Mouse (Mus musculus): ENCODE data around the gene Gltp. TPM values are rescaled to one million over a fixed set of nuclear protein-coding genes. Genes with fewer than 3 reads are reported as not detected.

Gene Gltp
- total and polyA plus RNA-seq, 3 experiments, result 23.8 to 90.4 (median 25.5) TPM

DNA sequence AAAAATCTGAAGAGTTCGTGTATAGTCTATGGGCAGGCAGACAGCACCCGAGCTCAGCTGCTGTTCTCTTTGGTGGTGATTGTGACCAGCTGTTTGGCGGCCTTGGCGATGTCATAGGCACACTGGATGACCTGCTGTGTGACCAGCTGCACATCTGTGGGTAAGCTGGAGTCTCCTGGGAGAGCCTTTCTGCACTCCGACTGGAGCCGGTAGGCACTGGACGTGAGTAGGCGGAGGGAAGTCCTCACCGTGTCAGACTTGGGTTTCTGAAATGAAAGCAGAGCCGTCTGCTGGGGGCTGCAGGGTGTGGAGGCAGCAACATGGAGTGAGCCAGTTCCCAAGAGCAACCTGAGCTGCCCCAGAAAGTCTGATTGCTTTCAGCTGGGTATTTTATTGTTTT, 39.3 kb upstream of the Gltp start:
- no peak for TF ChIP-seq POLR2AphosphoS2 (IDR thresholded peaks at IDR 0.05; ENCODE audit: low read depth, low read length)
- TF ChIP-seq ETS1 (conservative IDR thresholded peaks at IDR 0.05; ENCODE audit: low read depth, low read length), result peak; percentile 55; the same call in 1 of the 2 replicates
- TF ChIP-seq BHLHE40 (IDR thresholded peaks at IDR 0.05; ENCODE audit: low read depth, low read length), result 0 out of 2 replicates have a peak, but pooled peaks have one; percentile 13
- TF ChIP-seq JUND (conservative IDR thresholded peaks at IDR 0.05; ENCODE audit: low read depth, low read length), result no peak
- TF ChIP-seq ZC3H11A (IDR thresholded peaks at IDR 0.05; ENCODE audit: low read depth, low read length), result no peak
- no peak for TF ChIP-seq CHD1 (IDR thresholded peaks at IDR 0.05; ENCODE audit: low read depth, low read length)
- TF ChIP-seq NELFE (IDR thresholded peaks at IDR 0.05; ENCODE audit: low read depth, low read length), result no peak
- H3K27me3 ChIP-seq (replicated peaks), result no peaks in the 10 kb centered on the region
- in situ Hi-C loops (cut with MboI; ENCODE audit: low pct_ligation_motif_present, low pct_unique_long_range_greater_than_20kb, low sequenced_read_pairs) (no loop called here), dilution Hi-C loops (cut with MboI; ENCODE audit: extremely low pct_ligation_motif_present, extremely low pct_unique_long_range_greater_than_20kb, low sequenced_read_pairs) (no loop called here)
- H3K9me3 ChIP-seq (replicated peaks; ENCODE audit: low read length), result no peaks in the 10 kb centered on the region
- peaks cover 0 to 31% of the 10 kb centered on the region in 2 experiments; a peak in 2 of 4 replicates for H3K4me1 ChIP-seq (ENCODE audit: control insufficient read depth in 1 of 2, insufficient read depth in 2 of 2)
- H3K9ac ChIP-seq (ENCODE audit: insufficient read depth, low read depth), result no peak overlapping the region
- H3K27ac ChIP-seq (ENCODE audit: insufficient read depth, low read depth), result no peak overlapping the region
- H3K36me3 ChIP-seq (replicated peaks in 1 of 2; ENCODE audit: control insufficient read depth in 1 of 2, insufficient read depth in 1 of 2, low read length in 1 of 2), result peaks cover 70 to 90% of the 10 kb centered on the region in 2 experiments
- no peak for DNase-seq (ENCODE audit: extremely low read depth)
- no peak overlapping the region for H3K4me3 ChIP-seq (replicated peaks in 1 of 3; ENCODE audit: low read depth in 2 of 3, low read length in 2 of 3, poor library complexity in 1 of 3)
- H3K4me2 ChIP-seq (ENCODE audit: insufficient read depth, low read depth, poor library complexity, severe bottlenecking), result no peak overlapping the region
- H3K79me2 ChIP-seq (replicated peaks; ENCODE audit: control insufficient read depth, extremely low read depth, insufficient read depth, poor library complexity, severe bottlenecking), result no peaks in the 10 kb centered on the region

GRCm38 (mm10) chr5:114728160-114728559, 37.4 kb upstream of the Gltp start:
- H3K79me2 ChIP-seq (replicated peaks; ENCODE audit: control insufficient read depth, extremely low read depth, insufficient read depth, poor library complexity, severe bottlenecking), result no peaks in the 10 kb centered on the region
- H3K4me3 ChIP-seq (replicated peaks in 1 of 3; ENCODE audit: low read depth in 2 of 3, low read length in 2 of 3, poor library complexity in 1 of 3), result no peak overlapping the region
- DNase-seq (ENCODE audit: extremely low read depth), result no peak
- H3K27ac ChIP-seq (ENCODE audit: insufficient read depth, low read depth), result no peak overlapping the region
- TF ChIP-seq ZKSCAN1 (IDR thresholded peaks at IDR 0.05; ENCODE audit: borderline replicate concordance, low read depth, low read length), result no peak
- no peak for TF ChIP-seq GABPA (IDR thresholded peaks at IDR 0.05; ENCODE audit: insufficient replicate concordance, low read depth, low read length)
- TF ChIP-seq KAT2A (IDR thresholded peaks at IDR 0.05; ENCODE audit: insufficient replicate concordance, low read length), result no peak
- TF ChIP-seq TCF12 (IDR thresholded peaks at IDR 0.05; ENCODE audit: low read depth, low read length), result no peak
- no peak for TF ChIP-seq MEF2A (IDR thresholded peaks at IDR 0.05; ENCODE audit: borderline replicate concordance, low read depth, low read length)
- TF ChIP-seq E2F4 (IDR thresholded peaks at IDR 0.05; ENCODE audit: insufficient replicate concordance, low read depth, low read length), result no peak
- no peak for TF ChIP-seq NELFE (IDR thresholded peaks at IDR 0.05; ENCODE audit: low read depth, low read length)
- no peak for TF ChIP-seq ZC3H11A (IDR thresholded peaks at IDR 0.05; ENCODE audit: low read depth, low read length)
- no peak for TF ChIP-seq USF1 (IDR thresholded peaks at IDR 0.05; ENCODE audit: low read depth, low read length)
- TF ChIP-seq CHD2 (IDR thresholded peaks at IDR 0.05; ENCODE audit: low read length), result no peak
- no peak for TF ChIP-seq ETS1 (conservative IDR thresholded peaks at IDR 0.05; ENCODE audit: low read depth, low read length)
- TF ChIP-seq JUND (conservative IDR thresholded peaks at IDR 0.05; ENCODE audit: low read depth, low read length), result no peak
- TF ChIP-seq MYC (IDR thresholded peaks at IDR 0.05; ENCODE audit: low read depth, low read length), result no peak
- TF ChIP-seq UBTF (IDR thresholded peaks at IDR 0.05; ENCODE audit: low read depth, low read length), result no peak
- no peak for TF ChIP-seq TBP (conservative IDR thresholded peaks at IDR 0.05; ENCODE audit: low read depth, low read length)
- TF ChIP-seq SMC3 (IDR thresholded peaks at IDR 0.05; ENCODE audit: low read depth, low read length), result no peak
- no peak for TF ChIP-seq CTCF (conservative IDR thresholded peaks at IDR 0.05 in 1 of 2, IDR thresholded peaks at IDR 0.05 in 1 of 2; ENCODE audit: low read depth in 2 of 2, low read length in 2 of 2)
- no peak for TF ChIP-seq ZNF384 (IDR thresholded peaks at IDR 0.05; ENCODE audit: low read depth, low read length)
- no peak overlapping the region for H3K4me2 ChIP-seq (ENCODE audit: insufficient read depth, low read depth, poor library complexity, severe bottlenecking)
- H3K4me1 ChIP-seq (ENCODE audit: control insufficient read depth in 1 of 2, insufficient read depth in 2 of 2), result peaks cover 0 to 36% of the 10 kb centered on the region in 2 experiments; a peak in 2 of 4 replicates
- dilution Hi-C loops (cut with MboI; ENCODE audit: extremely low pct_ligation_motif_present, extremely low pct_unique_long_range_greater_than_20kb, low sequenced_read_pairs), result no loop called here
- peaks cover 60 to 86% of the 10 kb centered on the region in 2 experiments for H3K36me3 ChIP-seq (replicated peaks in 1 of 2; ENCODE audit: control insufficient read depth in 1 of 2, insufficient read depth in 1 of 2, low read length in 1 of 2)
- H3K9ac ChIP-seq (ENCODE audit: insufficient read depth, low read depth), result no peak overlapping the region
- H3K9me3 ChIP-seq (replicated peaks; ENCODE audit: low read length), result peaks cover 8% of the 10 kb centered on the region
- no peaks in the 10 kb centered on the region for H3K27me3 ChIP-seq (replicated peaks)
- in situ Hi-C loops (cut with MboI; ENCODE audit: low pct_ligation_motif_present, low pct_unique_long_range_greater_than_20kb, low sequenced_read_pairs), result no loop called here

All from CH12.LX (cell line).